Mouse (Mus musculus): ENCODE measurements around the gene Maml3.

Maml3 gene

DNA sequence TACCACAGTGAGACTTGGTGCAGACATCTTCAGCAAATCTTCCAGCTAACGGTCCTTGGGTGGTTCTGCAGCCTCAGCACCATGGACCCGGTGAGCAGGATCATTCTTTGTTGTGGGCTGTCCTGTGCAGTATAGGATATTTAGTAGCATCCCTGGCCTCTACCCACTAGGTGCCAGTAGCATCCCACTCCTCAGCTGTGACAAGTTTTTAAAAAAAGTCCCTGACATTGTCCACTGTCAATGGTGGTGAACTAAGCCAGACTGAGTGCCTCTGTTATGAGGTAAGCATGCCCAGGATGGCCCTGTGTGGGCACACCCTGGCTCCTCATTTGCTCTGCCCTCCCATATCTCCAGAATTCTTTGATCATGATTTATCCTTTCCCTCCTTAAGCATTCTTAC lies 453.7 kb downstream of the Maml3 start:
- peak; percentile 42 to 51 for DNase-seq

DNA sequence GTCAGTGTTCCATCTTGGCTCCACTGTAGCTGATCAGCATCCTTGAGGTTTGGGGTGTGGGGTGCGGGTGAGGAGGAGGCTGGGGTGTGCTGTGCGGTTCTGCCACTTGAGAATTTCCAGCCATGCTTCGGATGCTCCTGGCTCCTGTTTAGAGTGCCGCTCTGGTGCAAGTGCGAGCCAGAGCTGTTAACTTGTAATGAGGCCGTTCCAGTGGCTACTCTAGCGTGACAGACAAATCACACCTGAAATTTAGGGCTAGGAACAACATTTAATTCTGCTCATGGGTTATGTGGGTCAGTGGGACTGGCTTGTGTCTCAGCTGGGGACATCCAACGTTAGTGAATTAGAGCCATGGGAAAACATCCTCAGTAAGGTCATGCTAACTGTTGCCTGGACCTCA lies 454.9 kb downstream of the Maml3 start:
- no peak for DNase-seq

DNA sequence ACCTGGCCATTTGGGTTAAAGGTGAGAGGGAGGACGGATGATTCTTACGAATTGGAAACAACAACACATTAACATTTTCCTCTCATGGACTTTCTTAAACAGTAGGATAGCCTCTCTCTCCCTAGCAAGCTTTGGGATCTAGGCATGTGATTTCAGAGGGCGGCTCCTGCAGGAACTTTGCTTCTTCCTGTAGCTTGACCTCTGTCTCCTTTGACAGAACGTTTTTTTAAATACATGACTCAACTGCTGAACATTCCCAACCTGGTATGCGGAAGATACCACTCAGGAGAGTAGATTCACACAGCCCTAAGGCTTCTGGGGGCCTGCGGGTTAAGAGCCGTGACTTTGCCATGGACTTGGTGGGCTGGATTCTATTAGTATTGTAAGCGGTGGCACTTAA lies 455.4 kb downstream of the Maml3 start:
- no peak for DNase-seq

DNA sequence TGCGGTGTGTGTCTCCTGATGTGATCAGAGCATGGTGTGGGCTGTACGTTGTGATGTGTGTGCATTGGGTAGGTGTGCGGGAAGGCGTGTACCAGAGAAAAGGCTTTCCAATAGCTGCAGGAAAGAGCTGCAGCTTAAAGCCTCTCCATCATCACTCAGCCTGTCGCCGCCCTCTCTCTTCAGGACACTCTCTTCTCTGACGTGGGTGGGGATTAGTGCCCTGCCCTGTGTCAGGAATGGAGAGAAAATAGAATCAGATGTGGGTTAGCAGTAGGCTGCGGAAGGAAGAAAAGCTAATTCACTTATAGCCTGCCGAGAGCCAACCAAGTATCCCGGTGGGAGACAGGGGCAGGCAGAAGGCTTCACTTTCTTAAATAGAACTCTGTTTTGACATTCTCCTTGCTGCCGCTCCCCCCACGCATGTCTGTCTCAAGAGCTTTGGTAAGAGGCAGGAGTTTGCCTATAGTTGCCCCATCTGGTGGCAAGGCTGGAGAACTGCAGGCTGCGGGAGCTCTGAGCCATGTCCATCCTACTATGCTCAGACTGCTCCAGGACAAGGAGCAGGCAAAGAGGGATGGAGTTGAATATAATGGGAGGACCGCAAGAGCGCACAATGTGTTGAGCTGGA lies 456.7 kb downstream of the Maml3 start:
- DNase-seq = peak; percentile 89 to 91

DNA sequence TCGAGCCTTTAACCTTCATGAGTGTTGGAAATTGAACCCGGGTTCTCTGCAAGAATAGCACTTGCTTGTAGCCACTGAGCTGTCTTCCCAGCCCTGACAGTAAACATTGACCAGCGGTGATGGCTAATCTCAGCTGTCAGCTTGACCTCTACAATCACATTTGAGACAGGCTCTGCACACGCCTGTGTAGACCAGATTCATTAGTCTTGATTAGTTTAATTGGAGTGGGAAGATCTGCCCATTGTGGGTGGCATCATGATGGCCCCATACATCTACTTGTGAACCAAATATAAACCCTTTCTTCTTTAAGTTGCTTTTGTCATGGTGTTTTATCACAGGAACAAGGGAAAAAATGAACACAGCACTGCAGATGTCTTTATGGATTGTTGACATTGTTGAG lies 457.5 kb downstream of the Maml3 start:
- no peak for DNase-seq

DNA sequence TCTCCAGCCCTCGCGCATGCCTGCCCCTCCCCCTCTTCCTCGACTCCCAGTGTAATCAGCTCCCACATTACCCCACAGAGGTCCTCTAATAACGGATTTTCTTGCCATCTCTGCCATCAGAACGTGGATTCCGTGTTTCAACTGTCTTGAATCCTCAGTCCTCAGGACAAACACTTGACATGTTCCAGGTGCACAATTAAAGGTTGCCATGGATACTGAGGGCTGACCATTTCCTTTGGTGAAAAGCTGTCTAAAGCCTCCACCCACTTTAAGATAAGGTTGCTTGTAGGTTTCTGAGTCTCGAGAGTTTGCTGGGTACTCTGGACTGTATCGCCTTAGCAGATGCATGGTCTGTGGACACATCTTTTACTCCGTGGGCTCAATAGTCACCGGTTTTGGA lies 458.6 kb downstream of the Maml3 start:
- DNase-seq = no peak

DNA sequence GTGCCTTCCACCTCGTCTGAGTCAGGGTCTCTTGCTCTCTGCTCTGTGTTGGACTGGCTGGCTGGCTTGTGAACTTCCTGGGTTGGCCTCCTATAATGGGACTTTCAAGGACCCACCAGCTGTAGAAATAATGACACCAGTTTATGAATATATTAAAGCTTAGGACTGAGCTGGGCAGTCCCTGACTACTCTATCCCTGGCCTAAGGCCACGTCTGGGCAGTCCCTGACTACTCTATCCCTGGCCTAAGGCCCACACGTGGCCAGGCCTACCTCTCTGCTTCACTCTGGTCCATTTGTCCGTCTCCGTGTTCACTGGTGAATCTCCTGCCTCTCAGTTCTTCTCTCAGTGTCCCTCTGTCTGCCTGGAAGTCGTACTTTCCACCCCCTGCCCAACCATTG lies 459.4 kb downstream of the Maml3 start:
- DNase-seq = no peak

DNA sequence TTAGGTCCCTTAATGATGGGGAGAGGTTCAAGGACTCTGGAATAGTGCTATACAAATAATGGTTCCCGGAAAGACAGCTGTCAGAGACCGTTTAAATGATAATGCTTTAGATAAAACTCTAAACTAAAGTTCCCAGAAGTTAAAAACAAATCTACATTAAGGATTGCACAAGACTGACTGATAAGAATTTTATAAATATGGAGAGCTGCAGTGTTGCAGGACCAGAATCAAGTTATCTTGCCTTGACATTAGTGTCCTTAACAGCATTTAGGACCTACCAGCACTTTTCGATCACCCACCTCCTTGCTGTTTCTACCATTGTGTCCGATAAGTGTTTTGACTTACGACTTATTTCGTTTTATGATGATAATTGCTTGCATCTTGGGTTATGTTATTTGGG lies 466.6 kb downstream of the Maml3 start:
- no peak for DNase-seq

DNA sequence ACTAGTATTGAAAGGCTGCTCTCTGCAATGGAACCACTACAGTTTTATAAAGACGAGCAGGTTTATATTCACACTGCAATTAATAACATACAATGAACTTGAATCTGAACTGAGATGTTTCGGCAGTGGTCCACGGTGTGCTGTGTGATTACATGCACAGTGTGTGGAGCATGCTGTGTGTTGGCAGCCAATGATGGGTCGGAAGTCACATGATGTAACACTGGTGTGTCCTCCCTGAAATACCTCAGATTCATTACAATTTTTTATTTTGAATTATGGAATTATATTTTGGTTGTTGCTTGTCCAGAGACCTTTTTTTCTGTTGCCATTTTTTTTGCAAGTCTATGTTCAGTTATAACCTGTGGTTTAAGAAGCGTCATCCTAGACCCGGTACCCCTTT lies 467.6 kb downstream of the Maml3 start:
- no peak for DNase-seq

DNA sequence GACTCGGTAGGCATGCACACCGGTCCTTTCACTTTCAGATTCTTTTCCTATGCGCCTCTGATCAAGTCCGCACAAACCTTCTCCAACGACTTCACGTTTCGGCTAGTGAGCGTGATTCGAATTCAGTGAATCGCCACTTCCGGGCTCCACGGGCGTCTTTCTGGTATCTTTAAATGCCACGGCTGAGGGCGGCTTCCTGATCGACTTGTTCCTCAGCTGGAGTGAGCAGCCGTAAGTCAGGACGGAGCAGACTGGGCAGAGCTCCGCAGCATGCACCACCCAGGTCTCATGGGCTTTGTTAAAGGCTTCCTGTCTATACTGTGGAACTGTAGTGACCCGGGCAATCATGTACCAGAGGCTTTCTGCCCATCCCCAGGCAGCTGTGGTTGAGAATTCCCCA lies 468.2 kb downstream of the Maml3 start:
- DNase-seq = no peak

DNA sequence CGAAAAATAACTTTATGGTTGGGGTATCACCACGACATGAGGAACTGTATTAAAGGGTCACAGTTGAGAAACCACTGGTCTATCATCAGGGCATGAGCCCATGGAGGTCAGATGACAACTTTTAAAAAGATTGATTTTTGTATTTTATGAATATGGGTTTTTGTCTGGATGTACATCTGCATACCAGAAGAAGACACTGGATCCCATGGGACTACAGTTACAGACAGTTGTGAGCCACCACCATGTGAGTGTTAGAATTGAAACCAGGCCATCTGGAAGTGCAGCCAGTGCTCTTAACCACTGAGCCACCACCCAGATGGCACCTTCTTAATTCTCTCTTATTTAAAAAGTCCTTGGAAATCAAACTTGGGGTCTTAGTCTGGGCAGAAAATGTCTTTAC lies 468.9 kb downstream of the Maml3 start:
- no peak for DNase-seq

All from cerebellum, postnatal 10 days (tissue).